Mouse (Mus musculus): Measurements from ENCODE around the gene Cblb.

DNA sequence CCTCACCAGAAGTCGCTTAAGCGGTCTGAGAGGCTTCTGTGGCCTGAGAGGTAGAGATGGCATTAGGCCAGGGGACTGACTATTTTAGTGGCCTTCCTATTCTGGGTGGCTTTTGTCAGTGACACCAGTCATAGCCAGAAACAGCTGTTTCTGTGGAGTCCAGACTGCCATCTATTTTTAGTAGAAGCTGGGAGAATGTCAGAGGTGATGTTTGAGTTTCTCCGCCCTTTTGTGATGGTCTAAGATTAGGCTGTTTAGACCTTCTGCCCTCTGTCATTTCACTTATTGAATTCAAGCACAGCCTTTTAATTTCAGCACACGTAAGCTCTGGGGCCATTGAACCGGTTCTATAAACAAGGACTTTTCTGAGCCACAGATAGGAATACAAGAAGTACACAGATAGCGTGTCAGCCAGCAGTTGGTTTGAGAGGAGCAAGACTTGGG is 40.8 kb downstream of the Cblb start:
- no peak for TF ChIP-seq CTCF (IDR thresholded peaks at IDR 0.05; ENCODE audit: extremely low read depth, insufficient read depth, low read length)
- TF ChIP-seq POLR2A (IDR thresholded peaks at IDR 0.05; ENCODE audit: extremely low read depth, insufficient read depth, low read length) = no peak

Data from cortical plate, adult 2 months (tissue).